Mouse (Mus musculus) lung, adult 2 months (tissue): ENCODE results near the gene Gng10.

Experiments
- CTCF ChIP-seq: fragments of 200-500 bp; IDR thresholded peaks from 2 replicates; pipeline ENCODE4 v1.5.1; 2011; ENCODE audit warnings: mild to moderate bottlenecking, low read length, control low read depth; ENCODE audit not compliant: insufficient read depth
- POLR2A ChIP-seq: fragments of 200-500 bp; IDR thresholded peaks from 2 replicates; pipeline ENCODE4 v1.6.1; 2011; ENCODE audit warnings: low read depth, mild to moderate bottlenecking, control low read depth, low read length, borderline replicate concordance; ENCODE audit errors: extremely low read depth

GRCm38 (mm10) chr4:59043074-59043473 lies 8.2 kb downstream of the Gng10 start:
- no peak for TF ChIP-seq CTCF
- TF ChIP-seq POLR2A = no peak
